Mouse (Mus musculus): ENCODE measurements at regions not wholly inside any gene's neighbourhood (a gene's known extent, or its start where the extent isn't known, plus 50 kb on each side); places are given as distances from the start of the nearest gene placed in this dataset.

DNA sequence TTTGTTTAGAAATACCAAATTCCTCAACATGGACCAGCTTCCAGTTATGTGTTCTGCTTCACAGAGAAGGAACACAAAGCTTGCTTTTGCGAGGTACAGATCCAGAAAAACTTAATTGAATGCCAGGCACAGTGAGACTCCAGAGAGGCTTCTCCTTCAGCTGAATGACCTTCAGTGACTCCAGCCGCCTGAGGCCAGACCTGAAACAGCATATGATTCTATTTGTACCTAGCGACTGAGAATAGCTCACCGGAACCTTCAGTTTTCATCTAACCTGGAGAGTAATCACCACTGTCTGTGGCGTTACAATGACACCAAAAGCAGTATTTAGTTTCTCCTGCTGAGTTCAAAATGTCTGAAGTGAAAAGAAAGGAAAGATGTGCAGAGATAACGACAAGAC lies 380.6 kb upstream of the Grik2 start:
- TF ChIP-seq EP300 (IDR thresholded peaks at IDR 0.05) (no peak), CTCF (IDR thresholded peaks at IDR 0.05) (no peak)
